Mouse (Mus musculus) left cerebral cortex, postnatal 36 days (tissue): ENCODE results near the gene Gpr160. TPM values are rescaled to one million over a fixed set of nuclear protein-coding genes. Genes with fewer than 3 reads are reported as not detected.

Experiments
- DNase-seq, 2 experiments: peaks; one replicate each; pipeline ENCODE4 v3.0.0; 2021 to 2022; ENCODE audit warnings: low spot score in 2 of 2, mixed read lengths in 1 of 2
- intact Hi-C: fragments of 180-260 bp; cut with DNase I; formaldehyde crosslinking; loops from one replicate; pipeline ENCODE4 v1.15.1; 2025
- total RNA-seq, 2 experiments: library from RNA; stranded (reverse); gene quantifications; 2 replicates each; pipeline ENCODE4 v1.2.3; 2021

The Gpr160 gene
- total RNA-seq, 2 experiments from 2014 or later = 0.29 to 0.76 TPM

DNA sequence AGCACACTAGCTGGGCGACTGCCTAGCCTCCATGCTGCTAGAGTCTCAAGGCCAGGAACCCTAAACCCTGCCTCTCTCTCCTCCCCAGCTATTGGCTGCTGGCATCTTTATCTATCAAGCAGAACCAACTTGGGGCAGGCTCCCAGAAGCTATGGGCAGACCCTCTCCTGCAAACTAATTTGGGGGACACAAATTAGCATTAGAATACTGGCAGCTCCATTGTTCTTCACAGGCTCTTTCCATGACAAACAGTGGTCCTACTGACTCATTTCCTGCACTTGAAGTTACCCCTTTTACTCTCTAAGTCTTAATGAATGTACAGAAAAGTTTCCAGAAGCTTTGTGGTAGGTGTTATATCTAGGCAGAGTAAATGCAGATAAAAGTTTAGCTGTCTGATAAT is 33.3 kb downstream of the Gpr160 start:
- DNase-seq = no peak
- intact Hi-C loops = no loop called here

DNA sequence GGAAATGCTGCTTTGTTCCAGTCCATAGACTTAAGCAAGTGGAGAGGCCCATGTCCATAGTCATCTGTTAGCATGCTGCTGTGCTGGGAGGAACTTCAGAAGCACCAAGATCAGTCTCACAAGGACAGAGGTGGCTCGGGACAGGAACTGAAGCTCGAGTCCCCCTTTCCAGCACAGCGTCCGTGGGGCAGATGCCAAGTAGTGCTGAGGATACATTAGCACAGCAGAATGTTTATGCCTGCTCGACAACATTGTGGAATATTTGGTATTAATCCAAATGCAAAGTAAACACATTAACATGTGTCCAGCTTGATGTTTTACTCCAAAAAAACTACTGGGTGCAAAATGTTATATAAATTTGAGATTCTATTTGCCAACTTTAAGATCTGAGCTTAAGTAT is 41.0 kb downstream of the Gpr160 start:
- DNase-seq = no peak
- intact Hi-C loops = no loop called here

DNA sequence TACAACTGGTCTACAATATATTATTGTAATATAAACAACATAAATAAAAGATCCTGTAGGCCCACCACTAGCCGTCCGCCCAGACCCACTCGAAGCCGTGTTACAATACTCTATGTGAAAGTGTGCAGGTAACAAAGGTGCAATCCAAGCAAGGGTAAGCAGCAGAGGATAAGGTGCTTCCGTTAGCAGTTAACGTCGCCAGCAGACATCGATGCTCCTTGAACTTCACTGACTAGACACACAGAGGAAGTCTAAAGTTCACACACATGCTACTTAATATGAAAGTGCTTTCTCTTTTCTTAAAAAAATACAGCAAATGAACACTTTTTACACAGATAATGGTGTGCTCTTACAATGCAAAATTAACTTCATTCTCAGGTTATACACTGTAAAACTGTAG is 43.7 kb downstream of the Gpr160 start:
- DNase-seq = no peak
- intact Hi-C loops = no loop called here

DNA sequence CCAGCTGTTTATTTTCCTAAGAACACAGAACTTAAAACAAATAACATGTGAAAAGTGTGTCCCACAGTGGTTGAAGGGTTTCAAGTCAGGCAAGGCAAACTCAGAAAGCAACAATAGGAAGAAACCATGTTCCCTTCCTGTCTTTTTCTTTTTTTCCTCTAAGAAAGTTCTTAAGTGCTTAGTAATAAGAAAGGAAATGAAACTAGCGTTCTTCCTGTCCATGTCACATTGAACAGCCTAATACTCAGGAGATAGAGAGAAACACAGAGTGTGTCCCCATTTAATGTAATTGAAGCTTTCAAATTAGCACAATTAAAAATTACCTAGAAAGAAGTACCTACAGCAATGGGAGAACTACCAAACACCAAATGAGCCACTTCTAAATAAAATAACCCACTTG is 48.9 kb downstream of the Gpr160 start:
- no peak for DNase-seq
- intact Hi-C loops = no loop called here

DNA sequence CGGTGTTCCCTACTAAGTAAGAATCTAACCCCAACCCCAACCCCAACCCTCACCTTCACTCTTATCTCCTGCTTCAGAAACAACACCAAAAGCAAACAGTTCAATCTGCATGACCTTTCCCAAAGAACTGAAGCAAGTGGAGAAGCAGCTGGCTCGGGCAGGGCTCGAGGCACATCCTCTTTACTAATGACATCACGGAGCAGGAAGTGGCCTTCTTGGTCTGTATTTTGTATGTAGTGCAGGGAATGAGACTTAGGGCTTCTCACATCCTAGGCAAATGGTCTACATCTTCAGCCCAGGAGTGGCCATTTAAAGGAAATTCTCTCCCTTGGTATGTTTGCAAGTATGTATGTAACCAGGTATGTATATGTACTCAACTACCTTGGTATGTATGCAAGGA is 61.4 kb downstream of the Gpr160 start:
- no peak for DNase-seq
- intact Hi-C loops = no loop called here

DNA sequence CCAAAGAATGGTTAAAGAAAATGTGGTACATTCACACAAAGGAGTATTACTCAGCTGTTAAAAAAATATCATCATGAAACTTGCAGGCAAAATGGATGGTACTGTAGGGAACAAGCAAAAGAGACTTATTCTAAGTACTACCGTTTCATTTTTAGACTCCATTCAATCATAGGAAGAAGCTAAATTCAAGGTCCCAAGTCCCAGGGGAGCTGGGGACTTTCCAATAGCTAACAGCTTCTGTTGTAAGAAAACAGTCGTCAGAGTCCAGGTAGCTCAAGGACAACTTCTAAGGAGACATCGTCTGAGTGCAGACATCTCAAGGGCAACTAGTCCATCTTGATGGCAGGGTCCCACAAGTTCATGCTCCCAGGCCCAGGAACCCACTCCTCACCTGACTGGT is 71.9 kb downstream of the Gpr160 start:
- intact Hi-C loops = no loop called here
- no peak for DNase-seq

DNA sequence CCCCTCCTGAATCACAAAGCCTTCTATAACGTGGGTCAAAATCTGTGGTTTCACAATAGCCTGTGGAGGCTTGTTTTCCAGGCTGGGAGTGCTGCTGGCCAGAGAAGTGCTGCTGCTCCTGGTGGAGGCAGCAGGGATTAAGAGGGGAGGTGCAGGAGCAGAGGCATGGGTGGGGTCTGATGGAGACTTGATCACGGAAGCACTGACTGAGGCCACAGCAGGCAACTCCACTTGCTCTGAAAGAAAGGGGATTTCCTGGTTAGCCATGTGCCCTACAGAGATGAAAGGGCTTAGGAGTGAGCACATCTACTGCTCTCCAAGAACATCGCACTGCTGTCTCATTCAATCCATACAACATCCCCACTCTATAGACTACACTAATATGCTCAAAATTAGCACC is 74.1 kb downstream of the Gpr160 start:
- DNase-seq = no peak

DNA sequence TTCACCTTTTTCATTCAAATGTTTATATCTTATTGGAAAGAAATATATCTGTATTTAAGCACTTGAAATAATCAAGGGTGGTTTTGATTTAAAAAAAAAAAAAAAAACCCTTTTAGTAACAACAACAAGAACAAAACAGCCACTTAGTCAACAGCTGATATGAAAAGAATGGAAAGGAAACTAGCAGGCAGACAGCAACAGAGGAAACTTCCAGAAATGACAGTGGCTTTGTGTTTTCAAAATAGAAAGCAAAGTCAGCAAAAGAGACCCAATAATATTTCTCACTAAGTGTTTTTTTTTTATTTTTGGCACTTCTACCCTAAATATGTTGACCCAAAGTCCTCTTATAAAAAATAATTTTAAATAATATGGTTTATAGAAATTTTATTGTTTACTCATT is 78.6 kb downstream of the Gpr160 start:
- intact Hi-C loops = no loop called here
- DNase-seq = no peak

More for the DNA sequence above, 74.1 kb downstream of the Gpr160 start:
- intact Hi-C loops = no loop called here

Other genes with a start within 250 kb of the Gpr160 start
- not detected for gene Lrriq4, start 211.4 kb upstream of the Gpr160 start, total RNA-seq
- gene Lrrc34, start 208.1 kb upstream of the Gpr160 start, total RNA-seq = not detected
- not detected for gene Lrrc31, start 156.1 kb upstream of the Gpr160 start, total RNA-seq
- not detected for gene Samd7, start 109.7 kb upstream of the Gpr160 start, total RNA-seq
- gene Sec62, start 63.1 kb upstream of the Gpr160 start, total RNA-seq = 100 to 1,000 TPM; 109 to 113 TPM
- 10 to 100 TPM; 32.1 to 42.0 TPM for gene Phc3, start 113.5 kb downstream of the Gpr160 start, total RNA-seq
- 10 to 100 TPM; 62.5 to 65.5 TPM for gene Prkci, start 139.8 kb downstream of the Gpr160 start, total RNA-seq
- 10 to 100 TPM; 59.6 to 59.7 TPM for gene Skil, start 239.1 kb downstream of the Gpr160 start, total RNA-seq